Mouse (Mus musculus): ENCODE measurements around the gene Itga11. TPM values are rescaled to one million over a fixed set of nuclear protein-coding genes. Genes with fewer than 3 reads are reported as not detected.

Itga11 gene
- polyA plus RNA-seq, 1 experiment from 2014 or later = 0.52 TPM

DNA sequence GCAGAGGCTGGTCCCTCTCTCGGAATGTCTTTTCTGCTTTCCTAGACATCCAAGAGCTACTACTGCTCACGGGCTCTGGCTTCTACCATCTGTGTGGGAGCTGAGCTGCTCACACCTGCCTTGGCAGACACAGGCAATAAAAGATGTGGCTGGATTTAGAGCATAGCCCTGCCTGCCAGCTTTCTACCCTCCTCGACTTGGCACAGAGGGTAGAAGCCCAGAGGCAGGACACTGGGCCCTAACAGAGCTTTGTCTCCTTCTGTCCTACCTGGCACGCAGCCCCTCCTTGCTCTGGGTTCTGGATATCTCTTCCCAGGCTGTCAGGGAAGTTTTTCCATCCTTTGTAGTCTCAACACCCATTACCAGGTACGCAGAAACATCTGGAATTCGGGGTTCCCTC is 45.1 kb downstream of the Itga11 start:
- no peak for ATAC-seq (replicated peaks; ENCODE audit: insufficient number of reproducible peaks, insufficient read depth, low FRiP score, low read depth)
- 64% methylated on average over 6 of the region's 6 CpGs for WGBS
- Histone ChIP-seq H3K36me3 (no peaks in the 10 kb centered on the region), H3K9ac (no peak overlapping the region), H3K4me2 (no peak overlapping the region), H3K4me1 (replicated peaks) (peaks cover 15% of the 10 kb centered on the region), H3K27ac (no peak overlapping the region), H3K9me3 (replicated peaks) (no peaks in the 10 kb centered on the region), H3K4me3 (no peak overlapping the region), H3K27me3 (0 out of 2 replicates have a peak, but pooled peaks cover 3% of the 10 kb centered on the region)

DNA sequence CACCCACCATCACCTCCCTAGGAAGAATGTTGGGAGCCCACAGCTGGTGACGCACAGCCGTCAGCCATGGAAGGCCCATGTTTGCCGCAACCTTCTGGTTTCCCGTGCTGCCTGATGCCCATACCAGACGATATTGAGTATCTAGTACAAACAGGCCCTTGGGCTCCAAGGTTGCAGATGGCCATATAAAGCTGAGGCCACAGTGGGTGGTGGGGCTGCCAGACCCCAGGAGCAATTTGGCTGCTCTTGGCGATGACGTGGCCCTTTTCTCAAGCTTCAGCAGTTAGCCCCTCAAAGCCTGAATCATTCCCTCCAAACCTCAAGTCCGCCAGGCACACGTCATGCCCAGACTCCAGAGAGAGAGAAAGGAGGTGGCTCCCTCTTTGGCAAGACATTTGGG is 46.5 kb downstream of the Itga11 start:
- no peak overlapping the region for H3K4me2 ChIP-seq
- no peak overlapping the region for H3K27ac ChIP-seq
- peaks cover 11% of the 10 kb centered on the region for H3K4me1 ChIP-seq (replicated peaks)
- H3K27me3 ChIP-seq = 0 out of 2 replicates have a peak, but pooled peaks cover 3% of the 10 kb centered on the region
- no peaks in the 10 kb centered on the region for H3K9me3 ChIP-seq (replicated peaks)
- no peaks in the 10 kb centered on the region for H3K36me3 ChIP-seq
- H3K9ac ChIP-seq = no peak overlapping the region
- ATAC-seq (replicated peaks; ENCODE audit: insufficient number of reproducible peaks, insufficient read depth, low FRiP score, low read depth) = no peak
- H3K4me3 ChIP-seq = no peak overlapping the region
- WGBS = 91% methylated on average over 9 of the region's 9 CpGs

DNA sequence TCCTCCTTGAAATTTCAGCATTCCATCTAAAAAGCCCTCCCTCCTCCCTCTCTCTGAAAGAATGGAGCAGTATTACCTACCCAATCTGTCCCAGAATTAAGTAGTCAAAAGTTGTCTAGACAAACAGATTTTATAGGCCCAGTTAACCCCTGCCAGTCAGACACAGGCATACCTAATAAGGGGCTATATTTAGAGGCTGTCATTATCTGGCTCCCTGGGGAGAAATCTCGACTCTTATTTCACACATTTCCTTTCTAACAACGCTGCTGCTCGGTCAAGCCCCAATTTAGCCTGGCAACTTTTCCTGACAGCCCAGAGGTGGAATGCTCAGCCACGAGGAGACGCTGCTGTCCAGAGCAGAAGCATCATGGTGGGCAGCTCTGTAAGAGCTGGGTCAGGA is 47.6 kb downstream of the Itga11 start:
- no peak overlapping the region for H3K4me2 ChIP-seq
- no peak overlapping the region for H3K27ac ChIP-seq
- no peak for ATAC-seq (replicated peaks; ENCODE audit: insufficient number of reproducible peaks, insufficient read depth, low FRiP score, low read depth)
- H3K4me1 ChIP-seq (replicated peaks) = peaks cover 11% of the 10 kb centered on the region
- H3K4me3 ChIP-seq = no peak overlapping the region
- WGBS = 5% methylated on average over 5 of the region's 5 CpGs
- H3K36me3 ChIP-seq = no peaks in the 10 kb centered on the region
- H3K9me3 ChIP-seq (replicated peaks) = no peaks in the 10 kb centered on the region
- H3K27me3 ChIP-seq = 0 out of 2 replicates have a peak, but pooled peaks cover 3% of the 10 kb centered on the region
- H3K9ac ChIP-seq = no peak overlapping the region

DNA sequence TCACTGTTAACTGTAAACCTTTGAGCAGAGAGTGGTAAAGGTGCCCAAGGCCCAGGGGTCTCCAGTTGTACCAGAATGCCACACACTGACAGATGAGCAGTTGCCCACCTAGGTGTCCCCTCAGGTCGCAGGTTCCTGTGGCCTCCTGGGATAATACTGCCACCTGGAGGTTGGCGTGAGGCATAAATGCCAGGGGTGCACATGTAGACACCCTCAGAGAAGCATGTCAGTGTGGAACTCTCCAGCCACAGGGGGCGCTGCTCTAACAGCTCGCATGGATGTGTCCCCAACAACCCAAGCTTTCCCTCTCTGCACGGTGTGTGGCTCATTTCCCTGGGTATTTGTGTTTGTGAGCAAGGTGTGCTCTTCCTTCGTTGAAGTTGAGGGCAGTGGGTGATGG is 48.8 kb downstream of the Itga11 start:
- no peak overlapping the region for H3K4me2 ChIP-seq
- no peaks in the 10 kb centered on the region for H3K36me3 ChIP-seq
- H3K27ac ChIP-seq = no peak overlapping the region
- no peak overlapping the region for H3K4me3 ChIP-seq
- H3K9ac ChIP-seq = no peak overlapping the region
- peaks cover 11% of the 10 kb centered on the region for H3K4me1 ChIP-seq (replicated peaks)
- H3K27me3 ChIP-seq = no peaks in the 10 kb centered on the region
- WGBS = 61% methylated on average over 6 of the region's 6 CpGs
- H3K9me3 ChIP-seq (replicated peaks) = no peaks in the 10 kb centered on the region
- ATAC-seq (replicated peaks; ENCODE audit: insufficient number of reproducible peaks, insufficient read depth, low FRiP score, low read depth) = no peak

DNA sequence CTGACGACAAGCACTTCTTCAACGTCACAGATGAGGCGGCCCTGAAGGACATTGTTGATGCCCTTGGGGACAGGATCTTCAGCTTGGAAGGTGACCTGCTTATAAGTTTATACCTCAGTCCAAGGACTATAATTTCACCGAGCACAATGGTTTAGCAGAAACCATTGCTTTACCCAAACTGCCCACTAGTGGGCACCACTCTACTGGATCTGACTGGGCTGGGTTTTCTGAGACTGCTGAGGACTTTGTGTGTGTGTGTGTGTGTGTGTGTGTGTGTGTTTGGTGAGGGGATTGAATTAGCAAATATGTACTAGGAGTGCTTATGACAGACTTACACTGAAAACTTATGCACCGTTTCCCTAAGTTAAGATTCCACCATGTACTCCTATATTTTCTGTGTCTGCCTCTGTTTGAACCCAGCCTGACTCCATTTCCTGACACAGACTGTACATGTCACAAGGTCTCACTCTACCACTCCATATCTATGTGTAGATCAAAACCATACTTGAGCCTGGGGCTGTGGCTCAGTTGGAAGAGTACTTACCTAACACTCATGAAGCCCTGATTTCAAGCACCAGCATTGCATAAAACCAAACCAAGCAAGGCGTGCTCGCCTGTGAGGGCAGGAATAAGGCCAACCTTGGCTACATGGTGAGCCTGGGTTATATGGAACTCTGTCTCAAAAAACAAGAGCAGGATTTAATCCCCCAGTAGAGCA is 67.1 kb downstream of the Itga11 start:
- 56% methylated on average over 7 of the region's 7 CpGs for WGBS
- H3K9me3 ChIP-seq (replicated peaks) = no peaks in the 10 kb centered on the region
- no peaks in the 10 kb centered on the region for H3K27me3 ChIP-seq
- H3K27ac ChIP-seq = no peak overlapping the region
- no peak overlapping the region for H3K4me2 ChIP-seq
- H3K4me3 ChIP-seq = no peak overlapping the region
- H3K4me1 ChIP-seq (replicated peaks) = peaks cover 20% of the 10 kb centered on the region
- no peak for ATAC-seq (replicated peaks; ENCODE audit: insufficient number of reproducible peaks, insufficient read depth, low FRiP score, low read depth)
- H3K9ac ChIP-seq = no peak overlapping the region
- H3K36me3 ChIP-seq = no peaks in the 10 kb centered on the region

DNA sequence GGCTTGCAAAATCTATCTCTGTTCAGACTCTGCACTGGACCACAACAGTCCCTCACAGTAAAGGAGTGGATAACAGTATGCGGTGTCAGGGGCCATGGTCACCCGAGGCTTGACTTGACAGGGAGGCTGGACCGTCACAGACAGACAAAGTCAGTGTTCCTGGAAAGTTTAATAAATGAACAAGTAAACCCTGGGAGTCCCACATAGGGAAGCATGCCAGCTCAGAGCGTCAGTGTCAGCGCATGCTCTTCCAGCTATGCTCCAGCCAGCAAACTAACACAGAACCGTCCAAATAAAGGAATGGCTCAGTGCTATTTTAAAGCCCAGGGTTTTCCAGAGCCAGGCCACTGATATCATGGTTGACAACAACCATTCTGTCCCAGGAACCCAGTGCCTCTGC is 69.0 kb downstream of the Itga11 start:
- no peak for ATAC-seq (replicated peaks; ENCODE audit: insufficient number of reproducible peaks, insufficient read depth, low FRiP score, low read depth)
- Histone ChIP-seq H3K4me2 (no peak overlapping the region), H3K4me3 (no peak overlapping the region), H3K9ac (no peak overlapping the region), H3K9me3 (replicated peaks) (no peaks in the 10 kb centered on the region), H3K36me3 (no peaks in the 10 kb centered on the region), H3K27ac (0 out of 2 replicates have a peak overlapping the region, but pooled peaks have one; percentile 37), H3K27me3 (no peaks in the 10 kb centered on the region), H3K4me1 (replicated peaks) (peaks cover 22% of the 10 kb centered on the region)
- 39% methylated on average over 6 of the region's 6 CpGs for WGBS

DNA sequence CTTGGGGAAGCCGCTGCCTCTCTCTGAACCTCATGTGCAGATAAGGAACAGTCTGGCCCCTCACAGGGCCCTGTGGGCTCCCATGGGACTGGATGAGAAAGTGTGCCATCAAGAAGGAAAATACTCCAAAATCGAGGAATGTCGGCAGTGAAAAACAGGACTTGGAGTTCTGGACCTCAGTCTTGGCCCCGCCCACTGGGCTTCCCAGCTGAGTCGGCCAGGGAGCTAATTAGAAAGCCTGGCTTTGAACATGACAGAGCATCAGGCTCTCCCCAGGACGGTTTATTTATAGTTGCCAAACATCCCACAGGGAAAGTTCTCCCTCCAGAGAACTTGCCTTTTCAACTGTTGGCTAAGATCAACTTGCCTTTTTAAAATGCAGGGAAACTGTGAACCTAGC is 72.0 kb downstream of the Itga11 start:
- WGBS = 39% methylated on average over 6 of the region's 6 CpGs
- Histone ChIP-seq H3K27ac (no peak overlapping the region), H3K4me1 (replicated peaks) (peaks cover 22% of the 10 kb centered on the region), H3K36me3 (no peaks in the 10 kb centered on the region), H3K4me3 (no peak overlapping the region), H3K9me3 (replicated peaks) (no peaks in the 10 kb centered on the region), H3K4me2 (no peak overlapping the region), H3K9ac (no peak overlapping the region), H3K27me3 (no peaks in the 10 kb centered on the region)
- no peak for ATAC-seq (replicated peaks; ENCODE audit: insufficient number of reproducible peaks, insufficient read depth, low FRiP score, low read depth)

DNA sequence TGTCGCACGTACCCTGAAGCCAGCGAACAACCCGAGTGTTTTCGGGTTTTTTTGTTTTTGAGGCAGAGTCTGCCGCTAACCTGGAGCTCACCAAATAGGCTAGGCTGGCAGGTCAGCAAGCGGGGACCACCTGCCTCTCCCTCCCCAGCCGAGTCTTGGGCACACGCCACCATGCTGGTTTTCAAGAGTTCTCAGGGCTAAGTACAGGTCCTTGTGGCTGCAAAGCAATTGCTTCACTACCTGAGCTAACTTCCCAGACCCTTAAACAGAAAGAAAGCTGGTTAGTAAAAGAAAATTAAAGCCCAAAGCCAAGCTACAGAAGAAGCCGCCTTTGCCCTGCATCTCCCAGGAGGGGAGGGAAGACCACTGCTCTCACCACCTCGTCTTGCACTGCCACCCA is 72.8 kb downstream of the Itga11 start:
- H3K4me1 ChIP-seq (replicated peaks) = peaks cover 22% of the 10 kb centered on the region
- no peak overlapping the region for H3K9ac ChIP-seq
- ATAC-seq (replicated peaks; ENCODE audit: insufficient number of reproducible peaks, insufficient read depth, low FRiP score, low read depth) = no peak
- 87% methylated on average over 11 of the region's 11 CpGs for WGBS
- H3K27me3 ChIP-seq = no peaks in the 10 kb centered on the region
- H3K36me3 ChIP-seq = no peaks in the 10 kb centered on the region
- H3K9me3 ChIP-seq (replicated peaks) = no peaks in the 10 kb centered on the region
- H3K27ac ChIP-seq = no peak overlapping the region
- no peak overlapping the region for H3K4me3 ChIP-seq
- H3K4me2 ChIP-seq = no peak overlapping the region

DNA sequence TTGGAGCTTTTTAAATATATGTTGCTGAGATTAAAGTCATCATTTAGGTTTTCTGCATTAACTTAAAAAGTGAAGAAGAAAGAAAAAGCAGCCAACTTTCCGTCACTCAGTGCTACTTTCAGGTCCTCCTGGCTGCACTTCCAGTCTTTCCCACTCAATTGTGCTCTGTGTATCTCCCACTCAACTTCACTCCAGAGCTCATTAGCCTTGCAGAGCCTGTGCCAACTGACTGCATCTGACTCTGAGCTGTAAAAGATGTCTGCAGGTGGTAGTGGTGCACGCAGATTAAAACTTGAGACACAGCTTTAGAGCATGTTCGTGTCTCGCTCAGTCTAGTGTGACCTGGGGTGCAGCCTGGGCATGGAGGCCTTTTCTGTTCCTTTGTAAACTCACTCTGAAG is 80.7 kb downstream of the Itga11 start:
- H3K4me2 ChIP-seq = no peak overlapping the region
- WGBS = 83% methylated on average over 4 of the region's 4 CpGs
- H3K9me3 ChIP-seq (replicated peaks) = no peaks in the 10 kb centered on the region
- H3K4me1 ChIP-seq (replicated peaks) = peaks cover 3% of the 10 kb centered on the region; the same call in 1 of the 2 replicates
- no peak overlapping the region for H3K4me3 ChIP-seq
- H3K36me3 ChIP-seq = no peaks in the 10 kb centered on the region
- H3K27ac ChIP-seq = no peak overlapping the region
- ATAC-seq (replicated peaks; ENCODE audit: insufficient number of reproducible peaks, insufficient read depth, low FRiP score, low read depth) = no peak
- peaks cover 9% of the 10 kb centered on the region; the same call in 1 of the 2 replicates for H3K27me3 ChIP-seq
- no peak overlapping the region for H3K9ac ChIP-seq

DNA sequence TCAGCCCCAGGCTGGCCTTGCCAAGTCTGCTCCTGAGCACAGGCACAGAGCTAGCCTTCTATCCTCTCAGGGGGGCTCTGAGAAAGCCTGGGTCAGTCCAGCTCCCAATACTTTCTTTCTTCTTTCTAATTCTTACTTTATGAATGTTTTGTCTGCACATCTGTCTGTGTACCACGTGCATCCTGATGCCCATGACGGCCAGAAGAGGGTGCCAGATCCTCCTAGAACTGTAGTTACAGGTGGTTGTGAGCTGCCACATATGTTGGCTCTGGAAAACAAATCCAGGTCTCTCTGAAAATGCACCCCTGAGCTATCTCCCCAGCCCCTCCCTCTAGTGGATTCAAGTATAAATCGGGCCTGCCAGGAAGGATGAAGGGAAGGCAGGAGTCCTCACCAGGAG is 82.0 kb downstream of the Itga11 start:
- Histone ChIP-seq H3K4me1 (replicated peaks) (peaks cover 7% of the 10 kb centered on the region; the same call in 1 of the 2 replicates), H3K27ac (no peak overlapping the region), H3K9ac (no peak overlapping the region), H3K4me3 (no peak overlapping the region), H3K9me3 (replicated peaks) (no peaks in the 10 kb centered on the region), H3K36me3 (no peaks in the 10 kb centered on the region), H3K27me3 (peaks cover 18% of the 10 kb centered on the region; the same call in 1 of the 2 replicates), H3K4me2 (no peak overlapping the region)
- 38% methylated on average over 3 of the region's 3 CpGs for WGBS
- no peak for ATAC-seq (replicated peaks; ENCODE audit: insufficient number of reproducible peaks, insufficient read depth, low FRiP score, low read depth)

DNA sequence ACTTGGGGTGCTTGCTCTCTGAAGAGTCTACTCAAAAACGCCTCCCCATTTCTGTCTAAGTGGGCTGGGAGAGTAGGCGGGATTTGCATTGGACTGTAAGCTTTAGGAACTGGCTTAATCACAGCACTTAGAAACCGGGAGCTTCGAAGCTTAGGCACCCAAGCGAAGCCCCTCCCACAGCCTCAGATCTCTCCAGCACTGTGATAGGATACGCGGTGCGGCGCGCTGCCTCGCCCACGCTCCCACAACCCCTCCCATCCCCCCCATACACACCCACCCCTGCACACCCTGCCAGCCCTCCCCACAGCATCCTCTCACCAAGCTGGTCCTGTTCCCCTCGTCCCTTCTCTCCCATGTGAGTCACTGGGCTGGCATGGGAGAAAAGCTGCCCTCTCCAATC is 85.9 kb downstream of the Itga11 start:
- Histone ChIP-seq H3K4me2 (peak overlapping the region; percentile 46), H3K4me1 (replicated peaks) (peaks cover 7% of the 10 kb centered on the region; the same call in 1 of the 2 replicates), H3K27ac (no peak overlapping the region), H3K36me3 (no peaks in the 10 kb centered on the region), H3K9me3 (replicated peaks) (no peaks in the 10 kb centered on the region), H3K4me3 (no peak overlapping the region), H3K27me3 (peaks cover 23% of the 10 kb centered on the region; the same call in 1 of the 2 replicates), H3K9ac (no peak overlapping the region)
- 0 out of 2 replicates have a peak, but pooled peaks have one; percentile 33 for ATAC-seq (replicated peaks; ENCODE audit: insufficient number of reproducible peaks, insufficient read depth, low FRiP score, low read depth)
- WGBS = 3% methylated on average over 13 of the region's 13 CpGs

DNA sequence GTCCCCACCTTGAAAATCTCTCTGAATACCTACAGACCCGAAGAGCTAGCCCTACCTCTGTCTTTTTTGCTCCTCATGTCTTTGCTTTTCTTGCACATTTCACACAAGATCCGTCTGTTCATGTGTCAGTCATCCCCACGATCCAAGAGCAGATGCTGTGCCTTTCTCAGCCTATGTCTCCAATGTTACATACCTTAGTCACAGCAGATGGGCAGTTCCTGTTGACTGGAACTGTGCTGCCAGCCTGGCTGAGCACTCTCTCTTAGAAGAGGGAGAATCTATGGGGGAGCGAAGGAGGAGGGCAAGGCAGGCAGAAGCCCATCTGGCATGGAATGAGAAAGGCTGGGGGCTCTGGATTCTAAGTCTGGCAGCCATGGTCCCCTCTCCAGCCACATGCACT is 87.7 kb downstream of the Itga11 start:
- no peaks in the 10 kb centered on the region for H3K9me3 ChIP-seq (replicated peaks)
- 73% methylated on average over 4 of the region's 4 CpGs for WGBS
- ATAC-seq (replicated peaks; ENCODE audit: insufficient number of reproducible peaks, insufficient read depth, low FRiP score, low read depth) = no peak
- peaks cover 7% of the 10 kb centered on the region; the same call in 1 of the 2 replicates for H3K4me1 ChIP-seq (replicated peaks)
- H3K9ac ChIP-seq = no peak overlapping the region
- no peak overlapping the region for H3K4me2 ChIP-seq
- H3K4me3 ChIP-seq = no peak overlapping the region
- H3K36me3 ChIP-seq = no peaks in the 10 kb centered on the region
- no peak overlapping the region for H3K27ac ChIP-seq
- H3K27me3 ChIP-seq = peaks cover 23% of the 10 kb centered on the region; the same call in 1 of the 2 replicates
